Mouse (Mus musculus): ENCODE data around the gene Bsg. TPM values are rescaled to one million over a fixed set of nuclear protein-coding genes. Genes with fewer than 3 reads are reported as not detected.

The Bsg gene
- 100 to 1,000 TPM; 650 to 673 TPM for total RNA-seq (2021)

GRCm38 (mm10) chr10:79704065-79704969 lies at the start of gene Bsg:
Bsg (plus strand) TSS chr10:79704491.
- intact Hi-C loops (cut with DNase I): loop anchor here (1.0 kb wide), 1 partner anchor 63 kb away; no protein-coding TSS in a partner anchor
- DNase-seq (ENCODE audit: low spot score in 2 of 2): peak; percentile 99

- intact Hi-C loops (cut with DNase I): no loop called here
These were observed 49.3 kb upstream of the Bsg start for GRCm38 (mm10) chr10:79654946-79655395.

DNA sequence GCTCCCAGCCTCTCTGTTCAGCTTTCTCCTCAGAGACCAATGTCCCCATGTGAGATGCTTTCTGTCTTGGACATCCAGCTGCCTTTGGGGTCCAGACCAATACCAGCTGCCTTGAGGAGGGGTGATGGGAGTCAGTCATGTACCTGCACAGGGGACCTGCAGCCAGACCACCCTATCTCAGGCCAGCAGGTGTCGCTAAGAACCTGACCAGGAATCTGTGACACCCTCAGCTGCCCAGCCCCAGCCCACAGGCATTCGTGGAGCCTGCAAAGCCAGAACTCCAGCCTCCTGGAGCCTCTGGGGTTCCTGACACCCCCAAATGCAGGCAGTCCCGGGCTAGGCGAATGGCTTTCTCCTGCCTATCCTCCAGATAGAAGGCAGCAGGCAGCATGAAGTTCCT lies 45.5 kb upstream of the Bsg start:
- intact Hi-C loops (cut with DNase I): no loop called here
- DNase-seq (ENCODE audit: low spot score in 2 of 2): no peak

More at GRCm38 (mm10) chr10:79654946-79655395, 49.3 kb upstream of the Bsg start:
- peak; percentile 47 to 56 for DNase-seq (ENCODE audit: low spot score in 2 of 2)

- DNase-seq (ENCODE audit: low spot score in 2 of 2): no peak
- intact Hi-C loops (cut with DNase I): no loop called here
These were observed 44.0 kb upstream of the Bsg start for GRCm38 (mm10) chr10:79660298-79660697.

DNA sequence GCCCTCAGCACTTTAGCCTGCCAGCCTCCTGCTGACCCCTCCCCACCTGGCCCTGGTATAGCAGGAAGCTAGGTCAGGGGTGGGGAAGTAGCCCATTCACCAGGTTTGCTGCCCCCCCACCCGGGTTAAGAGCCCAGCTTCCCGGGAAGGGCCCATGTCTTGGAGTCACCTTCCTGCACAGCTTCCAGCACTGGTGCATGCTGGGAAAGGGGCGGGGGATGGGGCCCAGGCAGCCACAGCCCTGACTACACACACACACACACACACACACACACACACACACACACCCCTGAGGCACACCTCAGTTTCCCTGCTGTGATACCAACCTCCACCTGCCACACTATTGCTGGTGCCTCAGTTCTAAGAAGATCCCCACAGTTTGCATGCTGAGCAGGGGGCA lies 42.4 kb upstream of the Bsg start:
- DNase-seq (ENCODE audit: low spot score in 2 of 2): no peak
- intact Hi-C loops (cut with DNase I): no loop called here

DNA sequence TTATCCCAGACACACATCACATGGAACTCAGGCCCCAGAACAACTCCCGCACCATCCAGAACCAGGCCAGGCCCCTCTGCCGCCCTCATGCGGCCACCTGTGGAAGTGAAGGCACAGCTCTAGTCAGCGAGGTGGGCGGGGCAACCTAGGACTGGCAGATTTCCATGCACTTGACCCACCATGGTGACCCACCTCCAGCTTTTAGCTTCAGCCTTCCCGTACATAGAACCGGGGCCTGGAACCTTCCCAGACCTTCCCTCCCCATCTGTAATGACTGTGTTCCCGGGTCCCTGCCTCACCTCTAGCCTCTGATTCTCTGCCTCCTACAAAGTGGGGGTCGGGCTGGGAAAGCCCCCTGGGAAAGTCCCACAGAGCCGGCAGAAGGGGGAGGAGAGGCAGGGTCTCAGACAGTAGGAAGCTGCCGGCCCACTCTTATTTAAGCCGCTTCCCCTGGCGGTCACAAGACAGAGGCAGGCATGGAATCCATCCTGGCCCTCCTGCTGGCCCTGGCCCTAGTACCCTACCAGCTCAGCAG lies 40.1 kb upstream of the Bsg start, which contains the start of gene Madcam1:
Gene Madcam1, plus strand, starts transcription at position 429 of the 535 bp plus-strand sequence.
- DNase-seq (ENCODE audit: low spot score in 2 of 2): peak; percentile 53 to 56
- intact Hi-C loops (cut with DNase I): loop anchor here (1.0 kb wide), 1 partner anchor 69 kb away; no protein-coding TSS in a partner anchor

- intact Hi-C loops (cut with DNase I): no loop called here
- no peak for DNase-seq (ENCODE audit: low spot score in 2 of 2)
These were observed 39.2 kb upstream of the Bsg start for GRCm38 (mm10) chr10:79665051-79665450.

DNA sequence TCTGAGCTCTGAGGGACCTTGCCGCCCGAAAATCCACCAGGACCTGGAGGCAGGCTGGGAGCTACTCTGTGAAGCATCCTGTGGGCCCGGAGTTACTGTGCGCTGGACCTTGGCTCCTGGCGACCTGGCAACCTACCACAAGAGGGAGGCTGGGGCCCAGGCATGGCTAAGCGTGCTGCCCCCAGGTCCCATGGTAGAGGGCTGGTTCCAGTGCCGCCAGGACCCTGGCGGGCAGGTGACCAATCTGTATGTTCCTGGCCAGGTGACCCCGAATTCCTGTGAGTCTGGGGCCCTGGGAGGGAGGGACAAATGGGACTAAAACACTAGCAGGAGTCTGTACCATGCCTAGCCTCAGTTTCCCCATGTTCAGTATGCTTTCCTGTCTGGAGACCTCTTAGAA lies 37.8 kb upstream of the Bsg start:
- DNase-seq (ENCODE audit: low spot score in 2 of 2): no peak
- intact Hi-C loops (cut with DNase I): no loop called here

DNA sequence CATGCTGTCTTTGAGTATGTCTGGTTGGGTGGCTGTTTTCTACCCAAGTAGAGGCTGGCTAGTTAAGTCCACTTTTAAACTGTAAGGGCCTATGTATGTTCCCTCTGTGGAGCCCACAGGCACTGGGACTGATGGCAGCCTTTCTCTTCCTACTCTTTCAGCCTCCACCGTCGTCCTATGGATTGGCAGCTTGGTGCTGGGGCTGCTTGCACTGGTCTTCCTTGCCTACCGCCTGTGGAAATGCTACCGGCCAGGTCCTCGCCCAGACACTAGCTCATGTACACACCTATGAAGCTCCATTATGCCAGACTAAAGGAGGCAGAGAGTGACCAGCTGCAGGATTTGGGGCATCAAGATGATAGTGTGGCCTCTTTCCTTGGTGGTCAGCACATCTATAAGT lies 36.2 kb upstream of the Bsg start:
- intact Hi-C loops (cut with DNase I): no loop called here
- DNase-seq (ENCODE audit: low spot score in 2 of 2): no peak

- intact Hi-C loops (cut with DNase I): loop anchor here (1.0 kb wide), 2 partner anchors 12 to 72 kb away; no protein-coding TSS in a partner anchor
- DNase-seq (ENCODE audit: low spot score in 2 of 2): peak; percentile 93 to 96
These were observed 35.3 kb upstream of the Bsg start, which contains the start of gene Tpgs1 for GRCm38 (mm10) chr10:79668771-79669575. Tpgs1 (plus strand) TSS chr10:79669369.

DNA sequence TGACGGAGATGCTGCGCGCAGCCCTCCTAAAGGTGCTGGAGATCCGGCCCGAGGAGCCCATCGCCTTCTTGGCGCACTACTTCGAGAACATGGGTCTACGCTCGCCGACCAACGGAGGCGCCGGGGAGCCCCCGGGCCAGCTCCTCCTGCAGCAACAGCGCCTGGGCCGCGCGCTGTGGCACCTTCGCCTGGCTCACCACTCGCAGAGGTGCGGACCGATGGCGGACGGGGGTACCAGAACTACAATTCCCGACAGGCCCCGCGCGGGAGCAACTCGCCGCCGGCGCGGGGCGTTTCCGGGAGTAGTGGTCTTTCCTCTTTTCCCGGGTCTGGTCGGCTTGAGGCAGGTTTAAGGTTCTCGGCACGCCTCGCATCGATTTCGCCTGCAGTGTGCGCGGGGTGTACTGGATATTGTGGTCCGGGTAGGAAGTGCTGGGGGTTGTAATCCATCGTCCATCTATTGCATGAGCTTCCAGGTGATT lies 34.7 kb upstream of the Bsg start:
- intact Hi-C loops (cut with DNase I): loop anchor here (1.0 kb wide), 2 partner anchors 12 to 72 kb away; no protein-coding TSS in a partner anchor
- peak; percentile 82 to 84 for DNase-seq (ENCODE audit: low spot score in 2 of 2)

- no peak for DNase-seq (ENCODE audit: low spot score in 2 of 2)
- intact Hi-C loops (cut with DNase I): no loop called here
These were observed 34.0 kb upstream of the Bsg start for GRCm38 (mm10) chr10:79670071-79670888.

GRCm38 (mm10) chr10:79671396-79672087 lies 32.7 kb upstream of the Bsg start:
- DNase-seq (ENCODE audit: low spot score in 2 of 2): no peak
- intact Hi-C loops (cut with DNase I): no loop called here

GRCm38 (mm10) chr10:79672088-79672455 lies 32.2 kb upstream of the Bsg start:
- intact Hi-C loops (cut with DNase I): no loop called here
- no peak for DNase-seq (ENCODE audit: low spot score in 2 of 2)

- DNase-seq (ENCODE audit: low spot score in 2 of 2): no peak
- intact Hi-C loops (cut with DNase I): no loop called here
These were observed 31.2 kb upstream of the Bsg start for GRCm38 (mm10) chr10:79673054-79673453.

GRCm38 (mm10) chr10:79675346-79676035 lies 28.8 kb upstream of the Bsg start:
- intact Hi-C loops (cut with DNase I): no loop called here
- no peak for DNase-seq (ENCODE audit: low spot score in 2 of 2)

DNA sequence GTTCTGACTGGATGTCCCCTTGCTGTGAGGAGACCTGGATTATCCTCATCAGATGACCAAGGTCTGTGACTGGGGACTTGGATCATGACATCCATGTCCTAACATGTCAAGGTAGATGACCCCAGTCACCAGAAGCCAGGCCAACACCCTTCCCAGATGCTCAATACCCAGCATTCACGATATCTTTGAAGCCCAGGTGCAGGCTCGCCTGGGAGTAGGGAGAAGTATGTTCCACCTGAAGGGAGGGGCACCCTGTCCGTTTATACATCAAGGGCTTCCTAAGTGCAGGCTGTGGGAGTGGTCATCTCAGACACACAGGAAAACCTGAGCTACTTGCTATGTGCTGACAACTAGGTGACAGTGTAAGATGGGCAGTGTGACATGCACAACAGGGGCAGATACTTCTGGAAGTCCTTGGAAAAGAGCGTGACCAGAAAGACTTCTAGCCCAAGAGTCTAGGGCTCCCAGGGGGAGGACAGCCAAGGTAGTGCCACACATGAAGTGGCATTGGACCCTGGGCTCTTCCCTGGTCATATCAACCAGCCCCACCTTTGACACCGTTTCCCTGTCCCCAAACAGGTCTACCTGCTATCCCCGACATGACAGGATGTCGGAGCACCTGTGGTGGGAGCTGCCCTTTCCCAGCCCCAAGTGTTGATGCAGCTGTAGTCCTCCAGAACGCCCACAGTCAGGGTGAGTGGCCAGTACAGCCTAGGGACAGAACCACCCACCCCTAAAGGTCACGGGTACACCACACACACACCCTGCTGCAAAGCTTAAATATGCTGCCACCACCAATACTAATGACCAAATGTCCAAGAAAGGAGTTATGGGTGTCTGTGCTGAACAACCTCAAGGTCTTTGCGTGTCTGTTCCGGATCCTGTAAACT lies 23.4 kb upstream of the Bsg start:
- intact Hi-C loops (cut with DNase I): loop anchor here (1.0 to 10.0 kb wide), 2 partner anchors 12 to 1874 kb away; partner anchors contain the start of genes Aes and Tpgs1

More for the DNA sequence above, 23.4 kb upstream of the Bsg start:
- DNase-seq (ENCODE audit: low spot score in 2 of 2): no peak

All from left cerebral cortex, postnatal 25 days (tissue).